Mouse (Mus musculus) testis, adult 2 months (tissue): ENCODE data around the gene Mad1l1. TPM values are rescaled to one million over a fixed set of nuclear protein-coding genes. Genes with fewer than 3 reads are reported as not detected.

Source experiments
- H3K27ac ChIP-seq: fragments of 200-500 bp; 2 replicates; pipeline ENCODE4 v1.5.1; 2012; ENCODE audit warnings: low read depth, low read length; ENCODE audit not compliant: control insufficient read depth, insufficient read depth
- H3K27me3 ChIP-seq: fragments of 200-500 bp; 2 replicates; pipeline ENCODE4 v1.6.1; 2012; ENCODE audit warnings: mild to moderate bottlenecking, low read length, moderate library complexity; ENCODE audit not compliant: control insufficient read depth, insufficient read depth
- H3K36me3 ChIP-seq: fragments of 200-500 bp; 2 replicates; pipeline ENCODE4 v1.6.1; 2012; ENCODE audit warnings: mild to moderate bottlenecking, low read length; ENCODE audit not compliant: control insufficient read depth, insufficient read depth
- H3K4me1 ChIP-seq: fragments of 200-500 bp; 2 replicates; pipeline ENCODE4 v1.6.1; 2012; ENCODE audit warnings: low read length; ENCODE audit not compliant: control insufficient read depth, insufficient read depth
- H3K4me3 ChIP-seq: fragments of 200-500 bp; 2 replicates; pipeline ENCODE4 v1.5.1; 2012; ENCODE audit warnings: low read depth, mild to moderate bottlenecking, low read length, moderate library complexity, mixed read lengths; ENCODE audit not compliant: control insufficient read depth
- CTCF ChIP-seq: fragments of 200-500 bp; IDR thresholded peaks from 2 replicates; pipeline ENCODE4 v1.5.1; 2012; ENCODE audit warnings: low read depth, mild to moderate bottlenecking, inconsistent platforms, low read length, moderate library complexity; ENCODE audit not compliant: control insufficient read depth, insufficient read depth, insufficient replicate concordance
- POLR2A ChIP-seq: fragments of 200-500 bp; IDR thresholded peaks from 2 replicates; pipeline ENCODE4 v1.6.1; 2012; ENCODE audit warnings: low read depth, mild to moderate bottlenecking, inconsistent platforms, low read length, moderate library complexity; ENCODE audit not compliant: control insufficient read depth
- polyA plus RNA-seq: library from polyadenylated mRNA; depleted of rRNA; stranded (reverse); fragments of >200 nt; gene quantifications from 2 replicates; pipeline ENCODE4 v1.2.3, GENCODE M21; 2012

Gene Mad1l1
- polyA plus RNA-seq, 1 experiment = 16.7 TPM

- no peak overlapping the region for H3K4me3 ChIP-seq
- TF ChIP-seq POLR2A (no peak), CTCF (no peak)
Measured at GRCm38 (mm10) chr5:140201109-140201508, 120.2 kb downstream of the Mad1l1 start.

GRCm38 (mm10) chr5:140197705-140198104 is 123.6 kb downstream of the Mad1l1 start:
- Histone ChIP-seq H3K36me3 (no peaks in the 10 kb centered on the region), H3K27ac (no peak overlapping the region), H3K27me3 (no peaks in the 10 kb centered on the region), H3K4me1 (no peaks in the 10 kb centered on the region), H3K4me3 (no peak overlapping the region)
- TF ChIP-seq POLR2A = no peak
- peak; percentile 53; the same call in 1 of the 2 replicates for TF ChIP-seq CTCF

More at GRCm38 (mm10) chr5:140201109-140201508, 120.2 kb downstream of the Mad1l1 start:
- no peaks in the 10 kb centered on the region for H3K27me3 ChIP-seq
- no peak overlapping the region for H3K27ac ChIP-seq
- no peaks in the 10 kb centered on the region for H3K4me1 ChIP-seq
- H3K36me3 ChIP-seq = no peaks in the 10 kb centered on the region

DNA sequence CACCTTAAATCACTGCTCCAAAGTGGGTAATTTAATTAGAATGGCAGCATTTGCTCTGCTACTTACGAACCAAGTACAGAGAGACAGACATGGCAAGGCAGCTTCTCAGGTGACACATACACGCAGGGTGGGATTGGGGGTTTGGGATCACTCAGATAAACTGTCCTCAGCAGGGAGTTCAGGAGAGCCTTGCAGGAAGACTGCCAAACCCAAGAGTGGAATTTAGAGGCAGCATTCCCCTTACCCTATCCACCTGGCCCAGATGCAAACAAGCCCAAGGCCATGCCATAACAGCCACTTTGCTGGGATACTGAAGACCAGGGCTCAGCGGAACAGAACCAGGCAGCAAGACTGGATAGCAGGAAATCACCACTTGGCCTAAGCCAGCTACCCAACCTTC is 124.9 kb downstream of the Mad1l1 start:
- no peak overlapping the region for H3K4me3 ChIP-seq
- no peak for TF ChIP-seq CTCF
- no peak for TF ChIP-seq POLR2A
- H3K36me3 ChIP-seq = no peaks in the 10 kb centered on the region
- no peak overlapping the region for H3K27ac ChIP-seq
- no peaks in the 10 kb centered on the region for H3K4me1 ChIP-seq
- H3K27me3 ChIP-seq = no peaks in the 10 kb centered on the region

- H3K27me3 ChIP-seq = no peaks in the 10 kb centered on the region
- no peak overlapping the region for H3K4me3 ChIP-seq
- no peaks in the 10 kb centered on the region for H3K36me3 ChIP-seq
- H3K4me1 ChIP-seq = no peaks in the 10 kb centered on the region
- no peak for TF ChIP-seq POLR2A
- TF ChIP-seq CTCF = no peak
- H3K27ac ChIP-seq = no peak overlapping the region
Measured at GRCm38 (mm10) chr5:140194173-140194572, 127.2 kb downstream of the Mad1l1 start.

GRCm38 (mm10) chr5:140191539-140191938 is 129.8 kb downstream of the Mad1l1 start:
- no peaks in the 10 kb centered on the region for H3K27me3 ChIP-seq
- H3K36me3 ChIP-seq = no peaks in the 10 kb centered on the region
- no peak overlapping the region for H3K27ac ChIP-seq
- TF ChIP-seq POLR2A (no peak), CTCF (no peak)
- no peaks in the 10 kb centered on the region for H3K4me1 ChIP-seq
- H3K4me3 ChIP-seq = no peak overlapping the region

DNA sequence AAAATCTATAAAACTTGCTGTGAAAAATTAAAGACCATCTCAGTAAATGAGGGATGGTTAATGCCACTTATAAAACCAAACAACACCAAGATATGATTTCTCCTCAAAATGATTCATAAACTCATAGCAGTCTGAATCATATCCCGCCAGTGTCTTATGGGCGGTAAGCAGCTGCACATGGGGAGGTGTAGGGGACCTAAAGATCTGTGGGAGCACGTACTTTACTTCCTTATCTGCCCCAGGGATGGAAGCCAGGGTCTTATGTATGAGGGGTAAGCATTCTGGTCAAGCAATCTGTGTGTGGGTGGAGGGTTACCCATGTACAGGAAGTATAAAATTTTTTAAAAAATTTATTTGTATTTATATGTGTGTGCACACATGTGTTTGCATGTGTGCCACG is 135.0 kb downstream of the Mad1l1 start:
- Histone ChIP-seq H3K36me3 (no peaks in the 10 kb centered on the region), H3K4me3 (no peak overlapping the region), H3K4me1 (no peaks in the 10 kb centered on the region), H3K27me3 (no peaks in the 10 kb centered on the region), H3K27ac (no peak overlapping the region)
- TF ChIP-seq POLR2A (no peak), CTCF (no peak)

- Histone ChIP-seq H3K36me3 (no peaks in the 10 kb centered on the region), H3K4me1 (no peaks in the 10 kb centered on the region), H3K27me3 (no peaks in the 10 kb centered on the region), H3K4me3 (no peak overlapping the region), H3K27ac (no peak overlapping the region)
- no peak for TF ChIP-seq POLR2A
- TF ChIP-seq CTCF = no peak
Measured at GRCm38 (mm10) chr5:140185757-140186156, 135.6 kb downstream of the Mad1l1 start.

DNA sequence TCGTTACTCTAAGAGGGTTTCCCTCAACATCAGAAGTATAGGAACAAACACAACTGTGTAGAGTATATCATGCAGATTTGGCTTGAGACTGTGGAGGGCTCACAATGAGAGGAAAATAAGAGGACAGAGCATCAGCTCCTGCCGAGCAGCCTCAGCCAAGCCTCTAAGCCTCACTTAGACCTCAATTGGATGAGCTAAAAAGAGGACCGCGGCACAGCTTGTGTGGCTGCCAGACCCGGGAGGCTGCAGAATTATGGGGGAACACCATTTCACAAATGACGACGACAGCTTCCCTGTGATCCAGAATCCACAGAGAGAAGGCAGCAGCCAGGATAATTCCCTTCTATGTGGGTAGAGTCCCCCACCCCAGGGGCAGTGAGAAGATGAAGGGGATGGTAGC is 138.0 kb downstream of the Mad1l1 start:
- TF ChIP-seq CTCF = no peak
- TF ChIP-seq POLR2A = no peak
- Histone ChIP-seq H3K4me3 (no peak overlapping the region), H3K27ac (no peak overlapping the region), H3K36me3 (no peaks in the 10 kb centered on the region), H3K4me1 (no peaks in the 10 kb centered on the region), H3K27me3 (no peaks in the 10 kb centered on the region)
